Mouse (Mus musculus): ENCODE data around the gene Vsig8. TPM values are rescaled to one million over a fixed set of nuclear protein-coding genes. Genes with fewer than 3 reads are reported as not detected.

The Vsig8 gene
- polyA plus RNA-seq, 1 experiment: 0.65 TPM

DNA sequence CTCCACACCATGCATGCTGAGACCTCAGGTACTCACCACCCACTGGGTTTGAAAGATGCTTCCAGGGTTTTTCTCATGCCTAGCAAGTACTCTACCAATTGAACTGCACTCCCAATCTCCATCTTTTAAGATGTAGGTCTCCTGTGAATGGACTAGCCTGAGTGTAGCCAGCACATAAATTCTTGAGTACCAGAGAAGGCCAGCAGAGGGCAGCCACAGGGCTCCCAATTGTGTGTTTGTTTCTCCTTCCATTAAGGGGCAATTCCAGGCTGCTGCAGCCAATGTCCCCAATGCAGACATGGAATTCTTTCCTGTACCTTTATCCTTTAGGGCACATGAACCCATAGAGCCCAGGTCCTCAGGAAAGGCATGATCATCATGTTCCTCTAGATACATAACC is 38.8 kb downstream of the Vsig8 start:
- no peak overlapping the region for H3K4me3 ChIP-seq (replicated peaks; ENCODE audit: insufficient read depth, low read depth, low read length)
- no peak overlapping the region for H3K27ac ChIP-seq (ENCODE audit: insufficient read depth, low read length)
- no peaks in the 10 kb centered on the region for H3K27me3 ChIP-seq (ENCODE audit: control insufficient read depth, insufficient read depth, low read length)
- TF ChIP-seq CTCF (IDR thresholded peaks at IDR 0.05; ENCODE audit: borderline replicate concordance, insufficient read depth, low read depth, low read length) (peak; percentile 39; the same call in 1 of the 2 replicates), POLR2A (IDR thresholded peaks at IDR 0.05; ENCODE audit: borderline replicate concordance, insufficient read depth, low read length) (no peak)
- DNase-seq: no peak
- no peaks in the 10 kb centered on the region for H3K4me1 ChIP-seq (ENCODE audit: control insufficient read depth, insufficient read depth, low read length)

DNA sequence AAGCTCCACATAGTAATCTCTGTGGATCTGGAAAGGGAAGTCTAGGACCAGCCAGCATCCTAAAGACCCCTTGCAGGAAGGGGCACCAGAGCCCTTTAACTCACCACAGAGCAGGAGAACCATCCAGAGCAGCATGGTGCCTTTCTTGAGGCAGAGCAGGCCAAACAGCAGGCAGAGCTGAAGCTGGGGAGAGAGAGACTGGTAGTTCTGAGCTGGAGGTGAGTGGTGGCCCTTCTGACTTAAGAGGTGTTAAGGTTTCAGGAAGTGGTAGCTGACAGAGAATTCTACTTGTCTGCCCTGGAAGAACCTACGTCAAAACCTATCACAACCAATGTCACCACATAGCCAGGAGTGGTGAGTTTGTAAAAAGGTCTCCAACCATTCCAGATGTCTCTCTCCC is 46.6 kb downstream of the Vsig8 start, which contains the start of gene Fcrl6:
TSS of gene Fcrl6 (minus strand) at position 226 of the 400 bp plus-strand sequence.
- 86% methylated on average over 1 of the region's 1 CpGs for WGBS
- TF ChIP-seq POLR2A (IDR thresholded peaks at IDR 0.05; ENCODE audit: borderline replicate concordance, insufficient read depth, low read length) (no peak), CTCF (IDR thresholded peaks at IDR 0.05; ENCODE audit: borderline replicate concordance, insufficient read depth, low read depth, low read length) (no peak)
- no peaks in the 10 kb centered on the region for H3K4me1 ChIP-seq (ENCODE audit: control insufficient read depth, insufficient read depth, low read length)
- H3K27ac ChIP-seq (ENCODE audit: insufficient read depth, low read length): no peak within 1 kb of the TSS
- no peak within 1 kb of the TSS for H3K4me3 ChIP-seq (replicated peaks; ENCODE audit: insufficient read depth, low read depth, low read length)
- no peak for DNase-seq
- no peaks in the 10 kb centered on the region for H3K27me3 ChIP-seq (ENCODE audit: control insufficient read depth, insufficient read depth, low read length)

GRCm38 (mm10) chr1:172611304-172611703 is 55.6 kb downstream of the Vsig8 start:
- Histone ChIP-seq H3K27me3 (ENCODE audit: control insufficient read depth, insufficient read depth, low read length) (no peaks in the 10 kb centered on the region), H3K27ac (ENCODE audit: insufficient read depth, low read length) (no peak overlapping the region), H3K4me3 (replicated peaks; ENCODE audit: insufficient read depth, low read depth, low read length) (no peak overlapping the region), H3K4me1 (ENCODE audit: control insufficient read depth, insufficient read depth, low read length) (no peaks in the 10 kb centered on the region)
- no peak for TF ChIP-seq CTCF (IDR thresholded peaks at IDR 0.05; ENCODE audit: borderline replicate concordance, insufficient read depth, low read depth, low read length)
- no peak for TF ChIP-seq POLR2A (IDR thresholded peaks at IDR 0.05; ENCODE audit: borderline replicate concordance, insufficient read depth, low read length)
- DNase-seq: no peak
- WGBS: 74% methylated on average over 10 of the region's 10 CpGs

- Histone ChIP-seq H3K27ac (ENCODE audit: insufficient read depth, low read length) (no peak overlapping the region), H3K4me3 (replicated peaks; ENCODE audit: insufficient read depth, low read depth, low read length) (no peak overlapping the region), H3K27me3 (ENCODE audit: control insufficient read depth, insufficient read depth, low read length) (no peaks in the 10 kb centered on the region), H3K4me1 (ENCODE audit: control insufficient read depth, insufficient read depth, low read length) (no peaks in the 10 kb centered on the region)
- DNase-seq: no peak
- WGBS: 78% methylated on average over 1 of the region's 1 CpGs
- TF ChIP-seq CTCF (IDR thresholded peaks at IDR 0.05; ENCODE audit: borderline replicate concordance, insufficient read depth, low read depth, low read length) (no peak), POLR2A (IDR thresholded peaks at IDR 0.05; ENCODE audit: borderline replicate concordance, insufficient read depth, low read length) (no peak)
These were observed 57.0 kb downstream of the Vsig8 start for GRCm38 (mm10) chr1:172612745-172613144.

Other genes with a start within 250 kb of the Vsig8 start
- gene Kcnj9, start 226.6 kb upstream of the Vsig8 start, polyA plus RNA-seq (2012; rRNA removed): 116 and 130 TPM in 2 replicates
- 141 and 174 TPM in 2 replicates for gene Kcnj10, start 214.7 kb upstream of the Vsig8 start, polyA plus RNA-seq (2012; rRNA removed)
- gene Pigm, start 179.4 kb upstream of the Vsig8 start, polyA plus RNA-seq (2012; rRNA removed): 7.5 and 7.9 TPM in 2 replicates
- gene Slamf9, start 80.6 kb upstream of the Vsig8 start, polyA plus RNA-seq (2012; rRNA removed): 0.74 and 0.87 TPM in 2 replicates
- gene Igsf9, start 74.2 kb upstream of the Vsig8 start, polyA plus RNA-seq (2012; rRNA removed): 1.9 and 2.2 TPM in 2 replicates
- 12.9 and 13.0 TPM in 2 replicates for gene Tagln2, start 55.9 kb upstream of the Vsig8 start, polyA plus RNA-seq (2012; rRNA removed)
- gene Cfap45, start 35.1 kb upstream of the Vsig8 start, polyA plus RNA-seq (2012; rRNA removed): 1.00 and 1.0 TPM in 2 replicates
- gene Slamf8, start 34.6 kb downstream of the Vsig8 start, polyA plus RNA-seq (2012; rRNA removed): 0.07 and 0.10 TPM in 2 replicates
- gene Fcrl6, start 46.6 kb downstream of the Vsig8 start, polyA plus RNA-seq (2012; rRNA removed): 0.10 TPM in 1 of 2 replicates, not detected in the other
- gene Dusp23, start 77.0 kb downstream of the Vsig8 start, polyA plus RNA-seq (2012; rRNA removed): 14.8 and 16.2 TPM in 2 replicates
- gene Crp, start 142.1 kb downstream of the Vsig8 start, polyA plus RNA-seq (2012; rRNA removed): not detected in 2 replicates

Measured in cerebellum, adult 2 months (tissue).